Mouse (Mus musculus) bone marrow macrophage, adult 2 months (primary cell): ENCODE measurements around the gene A2ml1.

Experiments
- CTCF ChIP-seq: IDR thresholded peaks from 2 replicates; pipeline ENCODE4 v1.5.1; 2012; ENCODE audit warnings: low read depth, mild to moderate bottlenecking, low read length, moderate library complexity
- POLR2A ChIP-seq: IDR thresholded peaks from 2 replicates; pipeline ENCODE4 v1.6.1; 2012; ENCODE audit warnings: mild to moderate bottlenecking, low read depth, low read length, borderline replicate concordance

GRCm38 (mm10) chr6:128523360-128523759 is 58.0 kb downstream of the A2ml1 start:
- TF ChIP-seq CTCF (no peak), POLR2A (no peak)
